Mouse (Mus musculus) gonadal fat pad, adult 2 months (tissue): ENCODE measurements around the gene Exoc3l. TPM values are rescaled to one million over a fixed set of nuclear protein-coding genes. Genes with fewer than 3 reads are reported as not detected.

ENCODE experiments used
- DNase-seq: peaks from one replicate; pipeline ENCODE4 v3.0.0-alpha.2; 2012; ENCODE audit warnings: low read depth
- polyA plus RNA-seq: library from polyadenylated mRNA; depleted of rRNA; stranded (reverse); fragments of >200 nt; gene quantifications from 2 replicates; pipeline ENCODE4 v1.2.3, GENCODE M21; 2012

Exoc3l gene
- polyA plus RNA-seq, 1 experiment = 9.6 TPM

- no peak for DNase-seq
These were observed 17.9 kb upstream of the Exoc3l start for GRCm38 (mm10) chr8:105313622-105314402.

GRCm38 (mm10) chr8:105312891-105313481 lies 17.1 kb upstream of the Exoc3l start:
- no peak for DNase-seq

- DNase-seq = no peak
These were observed 15.8 kb upstream of the Exoc3l start for GRCm38 (mm10) chr8:105311718-105312117.

- no peak for DNase-seq
These were observed 14.2 kb upstream of the Exoc3l start for GRCm38 (mm10) chr8:105310118-105310517.

- no peak for DNase-seq
These were observed 13.4 kb upstream of the Exoc3l start for GRCm38 (mm10) chr8:105309142-105309847.

- DNase-seq = no peak
These were observed 12.5 kb upstream of the Exoc3l start for GRCm38 (mm10) chr8:105308428-105308827.

- DNase-seq = no peak
These were observed 11.8 kb upstream of the Exoc3l start for GRCm38 (mm10) chr8:105307670-105308069.

GRCm38 (mm10) chr8:105306146-105306691 lies 10.3 kb upstream of the Exoc3l start:
- no peak for DNase-seq

GRCm38 (mm10) chr8:105305211-105306145 lies 9.6 kb upstream of the Exoc3l start, which contains the start of gene Elmo3:
Elmo3 (plus strand) TSS chr8:105305601.
- no peak for DNase-seq

- DNase-seq = no peak
These were observed 8.7 kb upstream of the Exoc3l start for GRCm38 (mm10) chr8:105304325-105305210.

GRCm38 (mm10) chr8:105303874-105304273 lies 8.0 kb upstream of the Exoc3l start:
- no peak for DNase-seq

- no peak for DNase-seq
These were observed 7.5 kb upstream of the Exoc3l start for GRCm38 (mm10) chr8:105303396-105303795.

GRCm38 (mm10) chr8:105299962-105300361 lies 4.1 kb upstream of the Exoc3l start:
- no peak for DNase-seq

- no peak for DNase-seq
These were observed 2.7 kb upstream of the Exoc3l start for GRCm38 (mm10) chr8:105298351-105299252.

- DNase-seq = no peak
These were observed 1.8 kb upstream of the Exoc3l start, which contains the start of gene E2f4 for GRCm38 (mm10) chr8:105297511-105298192. E2f4 (plus strand) TSS chr8:105297663.

GRCm38 (mm10) chr8:105295256-105295655 lies 645 bp downstream of the Exoc3l start:
- DNase-seq = no peak

- no peak for DNase-seq
These were observed 1.1 kb downstream of the Exoc3l start for GRCm38 (mm10) chr8:105294776-105295175.

GRCm38 (mm10) chr8:105293405-105293804 lies 2.5 kb downstream of the Exoc3l start:
- no peak for DNase-seq
